Mouse (Mus musculus): ENCODE measurements around the gene 4930539E08Rik.
A peak's percentile ranks its signal among the peaks of the same experiment; 100 is the strongest.

Gene 4930539E08Rik

GRCm38 (mm10) chr17:28915060-28915628, at the start of gene 4930539E08Rik:
TSS of gene 4930539E08Rik (minus strand) at chr17:28915324.
- no peak for DNase-seq (ENCODE audit: extremely low spot score, low spot score)

GRCm38 (mm10) chr17:28961596-28961995, 46.5 kb upstream of the 4930539E08Rik start:
- no peak for DNase-seq (ENCODE audit: extremely low spot score, low spot score)

- no peak for DNase-seq (ENCODE audit: extremely low spot score, low spot score)
Observed at GRCm38 (mm10) chr17:28960597-28960996, 45.5 kb upstream of the 4930539E08Rik start.

- no peak for DNase-seq (ENCODE audit: extremely low spot score, low spot score)
Observed at GRCm38 (mm10) chr17:28954416-28954815, 39.3 kb upstream of the 4930539E08Rik start.

- peak; percentile 37 for DNase-seq (ENCODE audit: extremely low spot score, low spot score)
Observed at GRCm38 (mm10) chr17:28953251-28953650, 38.1 kb upstream of the 4930539E08Rik start.

- DNase-seq (ENCODE audit: extremely low spot score, low spot score): peak; percentile 96
Observed at GRCm38 (mm10) chr17:28951831-28952799, 37.0 kb upstream of the 4930539E08Rik start, which contains the start of gene Kctd20. TSS of gene Kctd20 (plus strand) at chr17:28951950.

GRCm38 (mm10) chr17:28950751-28951150, 35.6 kb upstream of the 4930539E08Rik start:
- DNase-seq (ENCODE audit: extremely low spot score, low spot score): no peak

- DNase-seq (ENCODE audit: extremely low spot score, low spot score): no peak
Observed at GRCm38 (mm10) chr17:28948661-28949060, 33.5 kb upstream of the 4930539E08Rik start.

GRCm38 (mm10) chr17:28947011-28947939, 32.2 kb upstream of the 4930539E08Rik start:
- no peak for DNase-seq (ENCODE audit: extremely low spot score, low spot score)

GRCm38 (mm10) chr17:28944481-28944880, 29.4 kb upstream of the 4930539E08Rik start:
- no peak for DNase-seq (ENCODE audit: extremely low spot score, low spot score)

GRCm38 (mm10) chr17:28943740-28944139, 28.6 kb upstream of the 4930539E08Rik start, which contains the start of gene Pxt1:
TSS of gene Pxt1 (minus strand) at chr17:28943840.
- DNase-seq (ENCODE audit: extremely low spot score, low spot score): no peak

- DNase-seq (ENCODE audit: extremely low spot score, low spot score): no peak
Observed at GRCm38 (mm10) chr17:28942101-28942500, 27.0 kb upstream of the 4930539E08Rik start.

- no peak for DNase-seq (ENCODE audit: extremely low spot score, low spot score)
Observed at GRCm38 (mm10) chr17:28940776-28941555, 25.8 kb upstream of the 4930539E08Rik start.

- DNase-seq (ENCODE audit: extremely low spot score, low spot score): no peak
Observed at GRCm38 (mm10) chr17:28936622-28937345, 21.7 kb upstream of the 4930539E08Rik start.

- DNase-seq (ENCODE audit: extremely low spot score, low spot score): no peak
Observed at GRCm38 (mm10) chr17:28936133-28936532, 21.0 kb upstream of the 4930539E08Rik start.

GRCm38 (mm10) chr17:28934120-28934916, 19.2 kb upstream of the 4930539E08Rik start:
- DNase-seq (ENCODE audit: extremely low spot score, low spot score): no peak

GRCm38 (mm10) chr17:28932274-28932673, 17.1 kb upstream of the 4930539E08Rik start:
- no peak for DNase-seq (ENCODE audit: extremely low spot score, low spot score)

GRCm38 (mm10) chr17:28931436-28932211, 16.5 kb upstream of the 4930539E08Rik start:
- no peak for DNase-seq (ENCODE audit: extremely low spot score, low spot score)

Measured in neural tube, embryonic 10.5 days (tissue).